9 mouse cellular contexts compared by ENCODE assay signal in genomic region chr5:112548846-112549620, GRCm38 (mm10). TPM values are rescaled to one million over a fixed set of nuclear protein-coding genes. Genes with fewer than 3 reads are reported as not detected.
A peak's percentile ranks its signal among the peaks of the same experiment; 100 is the strongest.
DNase-seq lines count a peak whose midpoint lies in the region; ATAC-seq lines count a peak whose summit lies in the region.
"Had no signal": no experiment of that assay in that cellular context is flagged by ENCODE, and none has a peak within 500 bp of the region (broad histone marks: within the 10 kb centered on the region; RNA-seq: fewer than 3 reads in every experiment).

No protein-coding gene starts in this region.

- 35% methylated on average over 12 of the region's 12 CpGs for WGBS in intestine, embryonic 16.5 days
- 20% methylated on average over 12 of the region's 12 CpGs for WGBS in neural tube, embryonic 15.5 days

- peak; percentile 46; the same call in 1 of the 2 replicates for ATAC-seq in intestine, embryonic 16.5 days
- ATAC-seq in neural tube, embryonic 15.5 days (ENCODE audit: low FRiP score): no peak
- ATAC-seq in monocyte, adult 5-6 weeks (replicated peaks; ENCODE audit: insufficient number of reproducible peaks, low FRiP score, low TSS enrichment, poor library complexity, severe bottlenecking): no peak

- H3K27me3 ChIP-seq in intestine, embryonic 16.5 days (replicated peaks; ENCODE audit: control insufficient read depth, insufficient read depth, low read length): no peaks in the 10 kb centered on the region
- H3K27me3 ChIP-seq in neural tube, embryonic 15.5 days (replicated peaks): no peaks in the 10 kb centered on the region

- DNase-seq in adrenal gland, postnatal 10 days: peak; percentile 19
- no peak for DNase-seq in adrenal gland, adult 8-10 months
- peak; percentile 16 for DNase-seq in urinary bladder, postnatal 14 days (ENCODE audit: low spot score)
- no peak for DNase-seq in urinary bladder, postnatal 4 days (ENCODE audit: low spot score in 2 of 2)
- DNase-seq in urinary bladder, postnatal 10 days (ENCODE audit: low spot score): no peak

- H3K9ac ChIP-seq in intestine, embryonic 16.5 days (ENCODE audit: low read depth, low read length): no peak overlapping the region
- H3K9ac ChIP-seq in neural tube, embryonic 15.5 days (replicated peaks): no peak overlapping the region

- 0 out of 2 replicates have a peak, but pooled peaks cover 2% of the 10 kb centered on the region for H3K4me1 ChIP-seq in intestine, embryonic 16.5 days (ENCODE audit: control insufficient read depth, insufficient read depth, low read length)
- peaks cover 68% of the 10 kb centered on the region for H3K4me1 ChIP-seq in neural tube, embryonic 15.5 days

- no peaks in the 10 kb centered on the region for H3K9me3 ChIP-seq in intestine, embryonic 16.5 days (ENCODE audit: control insufficient read depth, low read length)
- no peaks in the 10 kb centered on the region for H3K9me3 ChIP-seq in neural tube, embryonic 15.5 days (replicated peaks)

- no peaks in the 10 kb centered on the region for H3K36me3 ChIP-seq in intestine, embryonic 16.5 days (ENCODE audit: control insufficient read depth, insufficient read depth, low read length)
- no peaks in the 10 kb centered on the region for H3K36me3 ChIP-seq in neural tube, embryonic 15.5 days

- H3K4me3 ChIP-seq in intestine, embryonic 16.5 days (ENCODE audit: low read length): no peak overlapping the region
- H3K4me3 ChIP-seq in neural tube, embryonic 15.5 days (replicated peaks): no peak overlapping the region

- peak overlapping the region; percentile 54; the same call in 1 of the 2 replicates for H3K27ac ChIP-seq in intestine, embryonic 16.5 days (ENCODE audit: low read length)
- peak overlapping the region; percentile 65 for H3K27ac ChIP-seq in neural tube, embryonic 15.5 days (replicated peaks)

- H3K4me2 ChIP-seq in intestine, embryonic 16.5 days (ENCODE audit: low read depth, low read length): no peak overlapping the region
- H3K4me2 ChIP-seq in neural tube, embryonic 15.5 days: no peak overlapping the region; the same call in 1 of the 2 replicates

RNA-seq across cellular contexts. Expression of gene Sez6l, which starts 28.0 kb away (rescaled TPM):
- 1 to 10 TPM; 3.8 to 4.5 TPM for total RNA-seq in adrenal gland, postnatal 10 days (2021)
- total RNA-seq in adrenal gland, adult 8-10 months (2022): 10 to 100 TPM in 1 of 4 experiments, 1 to 10 TPM in 3; 5.5 to 10.8 (median 7.5) TPM
- 1.5 and 1.7 TPM in 2 replicates for polyA plus RNA-seq in intestine, embryonic 16.5 days (2015; fragmentation: Nextera tagmentation; extraction: Ambion mirVana)
- polyA plus RNA-seq in neural tube, embryonic 15.5 days (2015; fragmentation: Nextera tagmentation; extraction: Ambion mirVana): 26.7 and 32.5 TPM in 2 replicates
- total RNA-seq in monocyte, adult 5-6 weeks (2017): 0.67 TPM in 1 of 3 replicates, not detected in the others
- total RNA-seq: neutrophil, adult 5-6 weeks had no signal

Comparison
In these comparisons a context has a peak if more than half of its experiments do, and no peak if none do; other contexts are left out.
1. DNase-seq: peak in adrenal gland, postnatal 10 days (single experiment) and urinary bladder, postnatal 14 days (single experiment); none in adrenal gland, adult 8-10 months (single experiment), urinary bladder, postnatal 4 days (0 of 2) and urinary bladder, postnatal 10 days (single experiment).